Mouse (Mus musculus) forebrain, postnatal 0 days (tissue): ENCODE results near the gene Gm20532. TPM values are rescaled to one million over a fixed set of nuclear protein-coding genes. Genes with fewer than 3 reads are reported as not detected.

ENCODE experiments used
- ATAC-seq: fragments of 200-750 bp; cut with Nextera tagmentation; 2 replicates; pipeline ENCODE4 v1.8.0; 2017; ENCODE audit warnings: mild to moderate bottlenecking, moderate library complexity
- DNase-seq: peaks from one replicate; pipeline ENCODE4 v3.0.0-alpha.2; 2015
- H3K27ac ChIP-seq: fragments of 300-500 bp; sonication (generic); 2 replicates; pipeline ENCODE4 v1.5.1; 2014; ENCODE audit warnings: low read depth, mild to moderate bottlenecking, antibody characterized with exemption, low read length, moderate library complexity, mixed read lengths
- H3K27me3 ChIP-seq: fragments of 300-500 bp; sonication (generic); 2 replicates; pipeline ENCODE4 v1.6.1; 2014; ENCODE audit warnings: mild to moderate bottlenecking, low read length, mixed read lengths; ENCODE audit not compliant: insufficient read depth
- H3K36me3 ChIP-seq: fragments of 300-500 bp; sonication (generic); 2 replicates; pipeline ENCODE4 v1.6.1; 2014; ENCODE audit warnings: mild to moderate bottlenecking, moderate library complexity; ENCODE audit not compliant: insufficient read depth
- H3K4me1 ChIP-seq: fragments of 300-500 bp; sonication (generic); 2 replicates; pipeline ENCODE4 v1.6.1; 2014; ENCODE audit warnings: antibody characterized with exemption; ENCODE audit not compliant: insufficient read depth
- H3K4me2 ChIP-seq: fragments of 300-500 bp; sonication (generic); 2 replicates; pipeline ENCODE4 v1.6.1; 2014; ENCODE audit warnings: low read depth, mild to moderate bottlenecking, moderate library complexity
- H3K4me3 ChIP-seq: fragments of 300-500 bp; sonication (generic); 2 replicates; pipeline ENCODE4 v1.5.1; 2014; ENCODE audit warnings: low read depth, low read length, mixed read lengths
- H3K9ac ChIP-seq: fragments of 300-500 bp; sonication (generic); 2 replicates; pipeline ENCODE4 v1.6.1; 2014; ENCODE audit warnings: mild to moderate bottlenecking
- H3K9me3 ChIP-seq: fragments of 300-500 bp; sonication (generic); 2 replicates; pipeline ENCODE4 v1.6.1; 2016; ENCODE audit warnings: low read length
- CTCF ChIP-seq: sonication (generic); IDR thresholded peaks from 2 replicates; pipeline ENCODE4 v1.5.1; 2016; ENCODE audit warnings: antibody characterized with exemption, control low read depth, low read depth
- WGBS: fragments of 180-500 bp; shearing (Covaris S2); extraction: QIAGEN DNeasy Blood & Tissue Kit; methylation state at CpG from one replicate; pipeline ENCODE4 v1.1.7; 2014; 5-methylcytosine and 5-hydroxymethylcytosine counted together
- polyA plus RNA-seq: library from polyadenylated mRNA; unstranded; fragments of >200 nt; fragmentation: Nextera tagmentation; extraction: Ambion mirVana; gene quantifications from 2 replicates; pipeline ENCODE4 v1.2.1, GENCODE M21; 2015
- total RNA-seq: library from RNA; depleted of rRNA; stranded (reverse); fragments of >200 nt; gene quantifications from 2 replicates; pipeline ENCODE4 v1.2.3, GENCODE M21; 2014

Gm20532 gene
- total and polyA plus RNA-seq, 2 experiments from 2014 or later: not detected

- no peak for DNase-seq
- WGBS: 87% methylated on average over 4 of the region's 4 CpGs
Observed at GRCm38 (mm10) chr2:26615459-26616124, 29.2 kb downstream of the Gm20532 start.

DNA sequence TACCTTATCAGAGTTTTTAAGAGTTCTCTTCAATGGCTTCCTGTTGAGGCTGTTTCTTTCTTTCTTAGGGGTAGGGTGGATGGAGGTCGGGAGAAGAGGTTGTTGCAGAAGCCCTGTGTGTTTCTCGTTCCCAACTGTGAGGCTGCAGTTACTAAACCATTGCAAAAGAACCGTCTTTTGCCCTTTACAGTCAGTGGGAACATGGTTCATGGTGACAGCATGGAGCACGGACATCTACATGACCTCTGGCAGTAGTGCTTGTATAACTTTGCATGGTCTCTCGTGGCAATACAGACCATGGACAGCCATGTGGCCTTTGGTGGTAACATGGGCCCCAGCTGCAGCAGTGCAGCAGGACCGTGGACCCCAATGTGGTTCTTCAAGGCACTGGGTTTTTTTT is 30.9 kb downstream of the Gm20532 start:
- Histone ChIP-seq H3K27me3 (no peaks in the 10 kb centered on the region), H3K36me3 (no peaks in the 10 kb centered on the region), H3K9me3 (no peaks in the 10 kb centered on the region), H3K4me2 (no peak overlapping the region), H3K4me3 (no peak overlapping the region), H3K27ac (no peak overlapping the region), H3K4me1 (no peaks in the 10 kb centered on the region), H3K9ac (no peak overlapping the region)
- WGBS: 80% methylated on average over 6 of the region's 6 CpGs
- no peak for ATAC-seq
- no peak for DNase-seq
- TF ChIP-seq CTCF: no peak

More at GRCm38 (mm10) chr2:26615459-26616124, 29.2 kb downstream of the Gm20532 start:
- TF ChIP-seq CTCF: no peak
- no peak overlapping the region for H3K4me2 ChIP-seq
- H3K27ac ChIP-seq: no peak overlapping the region
- no peak overlapping the region for H3K9ac ChIP-seq
- H3K4me1 ChIP-seq: no peaks in the 10 kb centered on the region
- no peak overlapping the region for H3K4me3 ChIP-seq
- no peaks in the 10 kb centered on the region for H3K27me3 ChIP-seq
- H3K36me3 ChIP-seq: no peaks in the 10 kb centered on the region
- ATAC-seq: no peak
- H3K9me3 ChIP-seq: no peaks in the 10 kb centered on the region

DNA sequence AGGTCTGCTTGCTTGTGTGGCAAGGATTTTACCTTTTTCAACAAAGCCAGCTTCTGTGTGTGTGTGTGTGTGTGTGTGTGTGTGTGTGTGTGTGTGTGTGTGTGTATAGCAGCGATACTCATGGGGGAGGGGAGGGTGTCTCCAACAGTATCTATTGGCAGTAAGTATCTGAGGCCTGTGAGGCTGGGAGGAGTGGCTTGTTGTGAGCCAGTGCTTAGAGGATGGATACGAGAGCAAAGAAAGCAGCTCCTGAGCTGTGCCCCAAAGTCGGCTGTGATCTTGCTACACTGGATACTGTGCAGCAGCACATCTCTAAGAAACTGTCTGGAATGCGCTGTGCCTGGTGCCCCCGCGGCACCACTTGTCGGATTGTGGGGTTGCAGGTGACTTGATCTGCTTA is 31.5 kb downstream of the Gm20532 start:
- no peak for DNase-seq
- H3K4me1 ChIP-seq: no peaks in the 10 kb centered on the region
- H3K9ac ChIP-seq: no peak overlapping the region
- no peak for TF ChIP-seq CTCF
- no peak for ATAC-seq
- H3K27ac ChIP-seq: no peak overlapping the region
- no peaks in the 10 kb centered on the region for H3K27me3 ChIP-seq
- H3K4me2 ChIP-seq: no peak overlapping the region
- no peaks in the 10 kb centered on the region for H3K36me3 ChIP-seq
- WGBS: 55% methylated on average over 7 of the region's 7 CpGs
- H3K9me3 ChIP-seq: no peaks in the 10 kb centered on the region
- H3K4me3 ChIP-seq: no peak overlapping the region

DNA sequence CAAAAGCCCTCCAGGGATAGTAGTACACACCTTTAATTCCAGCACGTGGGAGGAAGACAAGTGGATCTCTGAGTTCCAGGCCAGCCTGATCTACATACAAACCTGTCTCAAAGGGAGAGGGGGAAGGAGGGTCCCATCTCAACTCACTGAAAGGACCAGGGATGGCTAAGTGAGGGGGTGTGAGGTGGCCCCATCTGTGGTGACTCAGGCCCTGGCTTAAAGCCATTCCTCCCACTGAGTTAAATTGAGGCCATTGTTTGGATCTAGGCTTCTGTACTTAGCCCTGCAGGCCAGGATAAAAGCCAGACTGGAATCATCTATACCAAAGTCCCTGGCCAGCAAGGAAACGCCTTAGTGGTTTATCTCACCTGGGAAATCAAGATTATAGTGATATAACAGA is 34.8 kb downstream of the Gm20532 start:
- no peak overlapping the region for H3K4me2 ChIP-seq
- H3K4me3 ChIP-seq: no peak overlapping the region
- WGBS: 28% methylated on average over 2 of the region's 2 CpGs
- DNase-seq (no peak), ATAC-seq (no peak)
- TF ChIP-seq CTCF: no peak
- no peaks in the 10 kb centered on the region for H3K27me3 ChIP-seq
- no peak overlapping the region for H3K27ac ChIP-seq
- no peaks in the 10 kb centered on the region for H3K36me3 ChIP-seq
- no peak overlapping the region for H3K9ac ChIP-seq
- no peaks in the 10 kb centered on the region for H3K4me1 ChIP-seq
- no peaks in the 10 kb centered on the region for H3K9me3 ChIP-seq

- Histone ChIP-seq H3K36me3 (no peaks in the 10 kb centered on the region), H3K4me2 (no peak overlapping the region), H3K9ac (no peak overlapping the region), H3K9me3 (no peaks in the 10 kb centered on the region), H3K27ac (no peak overlapping the region), H3K4me1 (no peaks in the 10 kb centered on the region), H3K4me3 (no peak overlapping the region), H3K27me3 (no peaks in the 10 kb centered on the region)
- no peak for TF ChIP-seq CTCF
- 57% methylated on average over 5 of the region's 5 CpGs for WGBS
- ATAC-seq (no peak), DNase-seq (no peak)
Observed at GRCm38 (mm10) chr2:26622984-26623383, 36.5 kb downstream of the Gm20532 start.

DNA sequence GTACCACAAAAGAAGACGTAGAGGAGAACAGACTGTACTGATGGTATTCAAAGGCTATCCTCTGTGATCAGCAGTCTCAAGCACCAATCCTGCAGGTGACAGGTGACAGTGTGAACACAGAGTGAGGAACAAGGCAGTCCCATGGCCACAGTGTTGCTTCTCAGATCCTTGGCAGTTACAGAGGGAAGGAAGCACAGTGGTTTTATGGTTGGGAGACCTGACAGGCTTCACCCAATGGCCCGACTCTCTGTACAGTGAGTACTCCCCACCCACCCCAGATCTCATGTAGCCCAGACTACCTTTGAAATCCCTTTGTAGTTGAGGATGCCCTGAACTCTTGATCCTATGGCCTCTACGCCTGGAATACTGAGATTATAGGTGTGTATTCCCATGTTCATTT is 39.0 kb downstream of the Gm20532 start:
- 85% methylated on average over 3 of the region's 3 CpGs for WGBS
- no peak overlapping the region for H3K4me3 ChIP-seq
- DNase-seq (no peak), ATAC-seq (no peak)
- peaks cover 13% of the 10 kb centered on the region; the same call in 1 of the 2 replicates for H3K4me1 ChIP-seq
- H3K4me2 ChIP-seq: no peak overlapping the region
- H3K36me3 ChIP-seq: no peaks in the 10 kb centered on the region
- no peaks in the 10 kb centered on the region for H3K9me3 ChIP-seq
- no peak for TF ChIP-seq CTCF
- H3K9ac ChIP-seq: no peak overlapping the region
- H3K27ac ChIP-seq: no peak overlapping the region
- no peaks in the 10 kb centered on the region for H3K27me3 ChIP-seq

DNA sequence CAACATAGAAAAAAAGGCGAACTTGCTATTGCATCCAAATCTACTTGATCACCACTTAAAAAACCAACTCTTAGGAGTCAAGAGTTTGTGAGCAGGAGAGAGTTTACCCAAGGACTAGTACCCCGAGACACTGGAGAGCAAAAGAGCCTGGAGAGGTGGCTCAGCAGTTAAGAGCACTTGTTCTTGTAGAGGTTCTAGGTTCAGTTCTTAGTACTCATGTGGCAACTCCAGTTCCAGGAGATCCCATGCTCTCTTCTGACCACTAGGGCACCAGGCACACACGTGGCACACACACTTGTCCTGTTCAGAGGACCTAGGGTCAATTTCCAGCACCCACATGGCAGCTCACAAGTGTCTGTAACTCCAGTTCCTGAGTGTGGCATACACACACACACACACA is 39.6 kb downstream of the Gm20532 start:
- Histone ChIP-seq H3K4me1 (peaks cover 17% of the 10 kb centered on the region; the same call in 1 of the 2 replicates), H3K27me3 (no peaks in the 10 kb centered on the region), H3K4me3 (no peak overlapping the region), H3K9me3 (no peaks in the 10 kb centered on the region), H3K9ac (no peak overlapping the region), H3K4me2 (no peak overlapping the region), H3K27ac (no peak overlapping the region), H3K36me3 (no peaks in the 10 kb centered on the region)
- TF ChIP-seq CTCF: no peak
- WGBS: 67% methylated on average over 3 of the region's 3 CpGs
- no peak for DNase-seq
- ATAC-seq: no peak
